Mouse (Mus musculus) cortical plate, adult 2 months (tissue): Measurements from ENCODE around the gene Pilra. TPM values are rescaled to one million over a fixed set of nuclear protein-coding genes. Genes with fewer than 3 reads are reported as not detected.

Experiments used
- H3K27ac ChIP-seq: fragments of 200-500 bp; 2 replicates; pipeline ENCODE4 v1.5.1; 2012; ENCODE audit warnings: low read length, control low read depth, inconsistent platforms; ENCODE audit not compliant: insufficient read depth
- H3K4me1 ChIP-seq: fragments of 200-500 bp; 2 replicates; pipeline ENCODE4 v1.6.1; 2011; ENCODE audit warnings: low read length; ENCODE audit not compliant: control insufficient read depth, insufficient read depth
- H3K4me3 ChIP-seq: fragments of 200-500 bp; 2 replicates; pipeline ENCODE4 v1.5.1; 2011; ENCODE audit warnings: mild to moderate bottlenecking, low read length, control low read depth; ENCODE audit not compliant: insufficient read depth
- CTCF ChIP-seq: fragments of 200-500 bp; IDR thresholded peaks from 2 replicates; pipeline ENCODE4 v1.5.1; 2011; ENCODE audit warnings: mild to moderate bottlenecking, control low read depth, low read length; ENCODE audit not compliant: insufficient read depth; ENCODE audit errors: extremely low read depth
- POLR2A ChIP-seq: fragments of 200-500 bp; IDR thresholded peaks from 2 replicates; pipeline ENCODE4 v1.6.1; 2011; ENCODE audit warnings: mild to moderate bottlenecking, low read length, control low read depth; ENCODE audit not compliant: insufficient read depth; ENCODE audit errors: extremely low read depth
- polyA plus RNA-seq: library from polyadenylated mRNA; depleted of rRNA; stranded (reverse); fragments of >200 nt; gene quantifications from 2 replicates; pipeline ENCODE4 v1.2.3, GENCODE M21; 2012

Gene Pilra
- polyA plus RNA-seq, 1 experiment = 1.1 TPM

DNA sequence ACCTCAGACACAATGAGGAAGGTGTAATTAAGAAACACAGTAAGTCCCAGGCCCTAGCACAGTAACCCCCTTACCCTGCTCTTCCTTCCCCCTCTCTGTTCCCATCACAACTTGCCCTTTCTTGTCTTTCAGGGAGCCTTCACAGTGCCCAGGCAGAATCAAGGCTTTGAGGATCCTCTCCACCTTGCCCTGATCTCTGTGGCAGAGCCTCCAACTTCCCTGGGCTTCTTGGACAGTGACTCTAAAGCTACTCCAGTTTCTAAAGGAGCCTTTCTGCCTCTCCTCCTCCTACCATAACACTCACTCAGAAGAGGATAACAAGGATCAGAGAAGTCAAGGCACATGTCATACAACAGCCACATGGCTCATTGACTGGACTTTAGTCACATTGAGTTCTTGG is 530 bp upstream of the Pilra start:
- Histone ChIP-seq H3K27ac (no peak overlapping the region), H3K4me1 (no peaks in the 10 kb centered on the region), H3K4me3 (no peak overlapping the region)
- no peak for TF ChIP-seq CTCF
- TF ChIP-seq POLR2A = no peak

DNA sequence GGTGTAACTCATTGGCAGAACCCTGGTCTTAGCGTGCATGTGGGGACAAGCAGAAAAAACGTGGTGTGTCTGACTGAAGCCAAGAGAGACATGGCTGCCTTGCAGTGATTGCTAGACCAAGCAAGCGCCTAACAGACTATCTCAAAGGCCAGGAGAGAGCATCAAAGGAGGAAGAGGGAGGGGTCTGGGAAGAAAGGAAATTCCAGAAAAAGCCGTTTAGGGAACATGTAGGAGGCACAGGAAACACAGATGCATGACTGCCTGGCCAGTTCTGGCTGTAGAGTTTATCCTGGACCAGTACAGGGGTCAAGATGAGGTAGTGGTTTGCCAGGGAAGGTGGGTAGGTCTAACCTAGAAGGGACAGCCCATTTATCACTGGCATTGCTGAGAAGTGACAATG is 2.6 kb downstream of the Pilra start:
- H3K4me3 ChIP-seq = no peak overlapping the region

DNA sequence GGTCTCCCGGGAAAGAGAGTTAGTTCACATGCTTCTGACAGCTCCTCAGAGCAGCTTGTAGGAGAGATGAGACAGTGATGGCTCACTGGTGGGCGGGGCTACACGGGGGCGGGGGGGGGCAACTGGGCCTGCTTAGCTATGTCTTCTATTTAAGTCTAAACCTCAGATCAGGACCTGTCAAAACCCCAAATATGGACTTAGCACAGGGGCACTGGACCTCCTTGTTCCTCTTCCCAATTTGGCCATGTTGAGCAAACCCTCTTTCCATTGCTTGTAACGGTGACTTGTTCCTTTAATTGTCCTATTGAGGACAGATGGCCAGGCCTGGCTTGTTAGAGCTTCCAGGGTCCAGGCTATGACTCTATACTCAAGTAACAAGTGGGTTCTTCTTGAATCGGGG is 4.6 kb downstream of the Pilra start:
- Histone ChIP-seq H3K27ac (no peak overlapping the region), H3K4me3 (no peak overlapping the region)

More for the DNA sequence above, 2.6 kb downstream of the Pilra start:
- H3K4me1 ChIP-seq = no peaks in the 10 kb centered on the region
- TF ChIP-seq CTCF = no peak
- TF ChIP-seq POLR2A = no peak
- no peak overlapping the region for H3K27ac ChIP-seq

DNA sequence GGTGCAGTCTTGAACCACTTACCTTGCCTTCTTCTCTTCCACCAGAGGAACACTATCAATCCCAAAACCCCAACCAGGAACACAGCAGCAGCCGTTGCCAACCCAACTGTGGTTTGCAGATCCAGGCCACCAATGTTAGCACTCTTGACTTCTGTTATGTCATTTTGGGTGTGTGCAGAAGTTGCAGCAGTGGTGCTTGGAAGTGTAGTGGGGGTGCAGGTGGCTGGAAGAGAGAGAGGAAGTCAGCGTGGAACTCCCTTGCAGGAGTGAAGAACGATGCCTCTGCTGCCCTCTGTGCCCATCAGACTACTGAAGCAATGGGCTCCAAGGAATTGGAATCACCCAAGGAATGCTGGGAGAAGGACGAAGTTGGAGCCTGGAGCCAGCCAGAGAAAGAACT is 5.0 kb downstream of the Pilra start:
- no peak for TF ChIP-seq POLR2A
- no peak for TF ChIP-seq CTCF
- peak overlapping the region; percentile 5; the same call in 1 of the 2 replicates for H3K27ac ChIP-seq
- H3K4me3 ChIP-seq = no peak overlapping the region
- no peaks in the 10 kb centered on the region for H3K4me1 ChIP-seq

More for the DNA sequence above, 4.6 kb downstream of the Pilra start:
- no peak for TF ChIP-seq CTCF
- TF ChIP-seq POLR2A = no peak
- no peaks in the 10 kb centered on the region for H3K4me1 ChIP-seq

DNA sequence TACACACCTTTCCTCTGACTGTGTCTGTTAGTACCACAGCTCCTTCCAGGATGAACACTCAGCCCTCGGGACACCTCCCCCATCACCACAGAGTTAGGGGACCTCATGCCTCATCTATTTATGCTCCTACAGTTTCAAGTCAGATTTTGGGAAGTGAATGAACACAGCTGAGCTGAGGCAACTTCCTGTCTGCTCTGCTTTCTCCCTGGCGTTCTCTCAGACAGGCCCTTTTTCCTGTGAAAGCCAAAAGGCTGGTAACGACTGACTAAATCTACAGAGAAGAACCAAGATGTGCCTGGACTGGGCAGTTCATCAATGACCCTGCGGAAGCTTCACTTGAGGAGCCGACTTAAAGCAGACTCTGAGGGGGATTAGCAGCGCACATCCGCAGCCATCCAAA is 5.8 kb downstream of the Pilra start:
- no peak overlapping the region for H3K4me3 ChIP-seq
- H3K4me1 ChIP-seq = no peaks in the 10 kb centered on the region
- TF ChIP-seq CTCF (no peak), POLR2A (no peak)
- H3K27ac ChIP-seq = 0 out of 2 replicates have a peak overlapping the region, but pooled peaks have one; percentile 5

DNA sequence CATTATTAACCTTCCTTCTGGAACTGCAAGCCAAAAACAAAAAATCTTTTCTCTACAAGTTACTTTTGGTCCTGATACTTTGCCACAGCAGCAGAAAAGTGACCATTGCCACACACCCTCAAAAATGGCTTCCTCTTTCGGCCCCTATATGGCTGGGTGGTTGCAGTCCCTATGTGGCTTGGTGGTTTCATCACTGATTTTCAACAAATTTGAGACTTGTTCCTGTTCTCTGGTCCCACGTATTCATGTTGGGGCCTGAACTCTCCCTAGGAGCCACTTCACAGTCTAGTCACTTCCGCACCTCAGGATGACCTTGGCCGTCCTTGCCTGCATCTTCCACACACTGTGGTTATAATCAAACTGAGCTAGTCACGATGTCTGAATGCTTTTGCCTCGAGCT is 7.4 kb downstream of the Pilra start:
- no peaks in the 10 kb centered on the region for H3K4me1 ChIP-seq
- no peak overlapping the region for H3K4me3 ChIP-seq
- no peak overlapping the region for H3K27ac ChIP-seq
- TF ChIP-seq CTCF (no peak), POLR2A (no peak)

DNA sequence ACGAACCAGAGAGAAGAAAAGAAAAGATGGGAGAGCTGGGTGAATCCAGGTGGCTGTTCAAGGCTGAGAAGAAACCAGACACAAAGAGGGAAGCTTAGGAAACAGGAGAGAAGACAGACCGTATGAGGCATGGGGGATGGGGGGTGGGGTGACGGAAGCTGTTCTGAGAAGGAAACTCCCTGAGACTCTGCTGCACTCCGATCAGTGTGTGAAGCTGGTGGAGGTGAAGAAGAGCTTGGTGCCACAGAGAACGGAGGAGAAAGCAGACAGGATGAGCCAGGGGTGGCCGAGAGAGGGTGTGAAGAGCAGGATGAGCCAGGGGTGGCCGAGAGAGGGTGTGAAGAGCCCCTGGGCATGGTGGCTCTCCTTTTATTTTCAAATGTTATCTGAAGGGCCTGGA is 9.7 kb downstream of the Pilra start:
- no peak overlapping the region for H3K4me3 ChIP-seq
- no peak overlapping the region for H3K27ac ChIP-seq
- TF ChIP-seq CTCF = no peak
- no peaks in the 10 kb centered on the region for H3K4me1 ChIP-seq

DNA sequence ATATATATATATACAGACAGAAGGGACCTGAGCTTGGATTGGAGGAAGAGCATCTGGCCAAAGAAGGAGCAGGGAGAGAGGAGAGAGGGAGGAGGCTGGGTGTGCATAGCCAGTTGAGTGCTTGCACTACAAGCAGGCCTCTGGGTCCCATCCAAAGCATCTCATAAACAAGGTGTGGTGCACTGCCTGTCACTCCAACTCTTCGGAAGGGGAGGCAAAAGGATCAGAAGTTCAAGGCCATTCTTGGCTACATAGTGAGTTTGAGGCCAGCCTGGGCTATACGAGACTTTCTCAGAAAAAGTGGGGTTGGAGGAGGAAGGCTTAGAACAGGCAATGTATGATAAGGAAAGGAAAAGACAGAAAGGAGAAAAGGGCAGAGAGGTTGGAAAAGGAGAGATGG is 10.1 kb downstream of the Pilra start:
- H3K4me1 ChIP-seq = no peaks in the 10 kb centered on the region
- no peak overlapping the region for H3K4me3 ChIP-seq
- H3K27ac ChIP-seq = no peak overlapping the region
- TF ChIP-seq CTCF = no peak
- TF ChIP-seq POLR2A = no peak

DNA sequence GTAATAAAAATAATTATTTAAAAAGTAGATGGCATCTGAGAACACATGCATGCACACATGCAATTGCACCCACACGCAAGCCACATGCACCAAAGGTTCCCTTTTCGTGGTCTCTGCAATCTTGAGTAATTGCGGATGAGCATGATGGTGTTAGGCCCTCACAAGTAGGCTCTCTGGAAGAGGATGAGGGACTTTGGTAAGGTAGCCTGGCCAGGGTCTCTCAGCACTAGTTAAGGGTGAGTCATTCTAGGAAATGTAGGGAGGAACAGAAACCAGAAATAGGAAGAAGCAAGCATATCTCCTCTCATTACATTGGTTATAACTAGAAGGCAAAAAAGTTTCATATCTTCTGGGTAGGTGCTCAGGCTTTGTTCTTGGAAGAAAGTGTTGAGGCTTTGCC is 11.1 kb downstream of the Pilra start:
- H3K4me1 ChIP-seq = no peaks in the 10 kb centered on the region
- H3K27ac ChIP-seq = no peak overlapping the region
- TF ChIP-seq POLR2A = no peak
- no peak for TF ChIP-seq CTCF
- H3K4me3 ChIP-seq = no peak overlapping the region

DNA sequence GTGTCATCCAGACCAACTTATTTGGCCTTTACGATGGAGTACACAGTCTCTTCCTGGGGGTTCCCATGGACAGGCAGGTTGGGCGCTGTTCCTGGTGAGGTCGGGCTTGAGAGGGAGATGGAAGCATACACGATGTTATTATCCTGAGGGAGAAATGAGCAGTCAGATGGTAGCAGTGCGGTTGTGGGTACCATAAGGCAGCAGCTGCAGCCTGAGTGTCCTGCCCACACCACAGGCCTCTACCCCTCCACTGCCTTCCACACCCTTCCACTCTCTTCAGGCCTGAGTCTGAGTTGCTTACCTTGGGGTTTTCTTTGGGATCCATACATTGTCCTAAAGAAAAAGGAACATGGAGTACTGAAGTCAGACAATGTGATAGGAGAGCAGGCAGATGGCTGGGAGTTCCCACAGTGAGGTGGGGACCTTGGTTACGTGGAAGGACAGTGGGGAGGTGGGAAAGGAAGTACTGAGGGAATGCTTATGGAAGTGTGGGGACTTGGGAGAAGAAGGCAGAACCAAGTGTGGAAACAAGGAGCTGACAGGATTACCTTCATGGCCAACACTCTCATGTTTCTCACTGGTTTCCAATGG is 12.5 kb downstream of the Pilra start:
- Histone ChIP-seq H3K27ac (no peak overlapping the region), H3K4me1 (no peaks in the 10 kb centered on the region), H3K4me3 (no peak overlapping the region)
- no peak for TF ChIP-seq CTCF

DNA sequence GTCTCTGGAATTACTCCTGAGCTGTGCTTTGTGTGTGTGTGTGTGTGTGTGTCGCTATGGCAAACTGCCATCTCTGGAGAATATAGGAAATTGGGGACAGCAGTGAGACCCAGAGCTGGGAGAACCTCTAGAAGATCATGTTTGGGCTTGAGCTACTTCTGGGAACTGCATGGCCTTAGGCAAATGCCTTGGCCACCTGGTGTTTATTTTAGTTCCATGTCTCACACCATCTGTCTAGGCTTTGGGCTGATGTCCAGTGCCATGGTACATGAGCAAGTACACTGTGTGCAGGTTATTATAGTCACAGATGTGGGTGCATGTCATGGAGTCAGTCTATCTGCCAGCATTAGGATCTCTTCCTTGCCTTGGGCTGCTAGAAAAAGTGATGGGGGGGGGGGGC is 13.5 kb downstream of the Pilra start:
- Histone ChIP-seq H3K27ac (no peak overlapping the region), H3K4me3 (no peak overlapping the region), H3K4me1 (no peaks in the 10 kb centered on the region)
- no peak for TF ChIP-seq POLR2A
- TF ChIP-seq CTCF = no peak
